Mouse (Mus musculus) WW6 (cell line): ENCODE measurements around the gene Dlg4.
A peak's percentile ranks its signal among the peaks of the same experiment; 100 is the strongest.

Experiments
- DNase-seq: peaks from one replicate; pipeline ENCODE4 v3.0.0-alpha.2; 2013; ENCODE audit warnings: low read depth, low spot score

The Dlg4 gene

DNA sequence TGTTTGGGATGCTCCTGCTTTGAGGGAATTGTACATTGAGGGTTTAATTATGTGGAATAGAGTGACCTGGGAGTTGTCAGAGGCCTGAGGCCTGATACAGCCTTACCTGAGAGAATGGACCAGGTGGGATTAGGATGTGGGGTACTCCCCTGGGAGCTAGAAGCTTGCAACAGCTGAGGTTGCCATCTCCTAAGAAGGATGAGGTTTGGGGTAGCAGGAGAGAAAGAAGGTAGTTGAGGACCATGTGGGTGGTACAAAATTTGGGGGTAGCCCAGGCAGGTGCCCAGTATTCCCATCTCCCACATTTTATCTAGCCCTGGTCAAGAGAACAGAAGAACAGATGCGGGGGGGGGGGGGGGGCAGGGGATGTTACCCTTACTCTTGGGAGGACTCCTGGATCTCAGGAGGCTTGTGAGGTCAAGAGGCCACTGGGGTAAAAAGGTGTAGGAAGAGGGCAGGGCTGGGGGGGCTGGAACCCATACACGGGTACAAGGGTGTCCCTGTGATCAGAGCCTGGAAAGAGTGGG, 2.8 kb downstream of the Dlg4 start:
- no peak for DNase-seq

DNA sequence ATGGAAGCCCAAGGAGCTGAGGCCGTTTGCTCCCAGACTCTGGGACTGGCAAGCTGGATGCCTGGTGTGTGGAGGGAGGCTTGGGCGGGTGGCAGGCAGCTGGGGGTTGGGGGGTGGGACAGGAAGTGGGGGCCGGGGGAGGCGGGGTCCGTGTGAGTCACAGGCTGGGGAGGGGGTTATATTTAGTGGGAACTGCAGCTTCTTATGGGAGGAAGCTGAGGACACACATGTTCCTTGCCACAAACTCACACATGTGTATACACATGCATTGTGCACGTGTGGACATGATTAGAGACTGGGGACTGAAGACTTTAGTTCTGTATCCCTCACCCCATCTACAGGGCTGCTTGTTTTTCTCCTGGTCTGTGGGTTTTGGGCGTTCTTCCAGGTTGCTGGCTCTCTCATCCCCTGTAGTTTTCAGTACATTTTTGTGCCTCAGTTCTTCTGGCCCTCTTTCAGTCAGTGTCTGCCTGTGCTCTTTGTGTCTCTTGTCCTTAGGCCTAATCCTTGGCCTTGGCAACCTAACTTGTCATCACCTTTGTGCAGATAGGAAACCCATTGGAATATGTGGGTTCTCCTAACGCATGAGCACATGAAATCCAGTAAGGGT, 3.4 kb downstream of the Dlg4 start:
- no peak for DNase-seq

DNA sequence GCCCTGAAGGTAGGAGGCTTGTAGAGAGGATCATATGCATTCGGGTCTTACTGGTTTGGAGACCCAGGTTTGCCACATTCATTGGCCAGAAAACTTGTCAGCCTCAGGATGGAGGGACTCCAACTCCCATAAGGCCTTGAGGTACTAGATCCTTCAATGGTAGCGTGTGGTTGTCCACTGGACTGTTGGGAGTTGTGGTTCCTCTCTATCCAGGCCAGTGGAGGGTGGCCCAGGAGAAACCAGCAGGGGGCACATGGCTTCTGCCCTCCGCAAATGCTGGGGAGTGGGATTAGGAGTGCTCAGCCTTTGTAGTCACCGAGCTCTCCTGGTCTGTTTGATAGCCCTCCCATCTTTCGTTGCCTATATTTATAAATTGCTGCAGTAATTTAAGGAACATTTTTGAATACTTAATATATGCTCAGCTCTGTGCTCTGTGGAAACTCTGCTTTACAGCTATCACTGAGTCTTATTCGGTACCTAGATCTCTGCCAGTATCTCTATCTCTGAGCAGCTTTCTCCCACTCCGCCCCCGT, 4.1 kb downstream of the Dlg4 start:
- DNase-seq: peak; percentile 86

DNA sequence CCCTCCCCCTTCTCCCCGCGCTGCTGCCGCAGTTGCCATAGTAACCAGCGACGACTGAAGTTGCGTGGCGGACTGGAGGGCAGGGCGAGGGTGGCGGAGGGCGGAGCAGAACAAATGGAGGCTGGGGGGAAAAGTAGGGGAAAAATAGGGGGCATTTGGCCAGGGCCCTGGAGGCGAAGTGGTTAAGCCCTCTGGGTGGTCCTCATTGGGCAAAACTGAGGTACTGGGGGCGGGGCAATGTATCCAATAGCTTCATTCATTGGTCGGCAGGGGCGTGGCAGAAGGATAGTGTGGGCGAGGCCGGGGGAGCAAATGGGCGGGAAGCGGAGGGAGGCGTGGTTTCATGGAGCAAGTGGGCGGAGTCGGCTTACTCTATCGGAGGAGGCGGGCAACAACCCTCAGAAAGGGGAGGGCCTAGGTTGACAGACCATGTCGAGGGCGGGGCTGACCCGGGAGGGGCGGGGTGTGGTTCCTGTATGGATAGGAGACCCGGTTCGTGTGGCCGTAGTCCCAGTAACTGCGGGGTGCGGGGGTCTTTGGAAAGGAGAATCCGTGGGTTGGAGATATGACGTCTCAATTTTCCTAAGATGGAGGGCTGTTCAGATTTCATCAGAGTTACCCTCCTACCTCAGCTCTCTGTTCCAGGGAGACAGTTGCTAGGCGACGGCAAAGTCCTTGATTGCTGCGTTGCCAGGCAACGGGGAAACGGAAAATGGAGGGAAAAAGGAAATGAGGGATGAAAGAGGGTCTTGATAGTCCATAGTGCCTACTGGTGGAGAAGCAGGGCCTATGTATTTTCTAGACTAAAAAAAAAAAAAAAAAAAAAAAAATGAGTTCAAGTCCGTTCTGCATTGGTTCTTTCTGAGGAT, 4.8 kb downstream of the Dlg4 start:
- peak; percentile 99 for DNase-seq

DNA sequence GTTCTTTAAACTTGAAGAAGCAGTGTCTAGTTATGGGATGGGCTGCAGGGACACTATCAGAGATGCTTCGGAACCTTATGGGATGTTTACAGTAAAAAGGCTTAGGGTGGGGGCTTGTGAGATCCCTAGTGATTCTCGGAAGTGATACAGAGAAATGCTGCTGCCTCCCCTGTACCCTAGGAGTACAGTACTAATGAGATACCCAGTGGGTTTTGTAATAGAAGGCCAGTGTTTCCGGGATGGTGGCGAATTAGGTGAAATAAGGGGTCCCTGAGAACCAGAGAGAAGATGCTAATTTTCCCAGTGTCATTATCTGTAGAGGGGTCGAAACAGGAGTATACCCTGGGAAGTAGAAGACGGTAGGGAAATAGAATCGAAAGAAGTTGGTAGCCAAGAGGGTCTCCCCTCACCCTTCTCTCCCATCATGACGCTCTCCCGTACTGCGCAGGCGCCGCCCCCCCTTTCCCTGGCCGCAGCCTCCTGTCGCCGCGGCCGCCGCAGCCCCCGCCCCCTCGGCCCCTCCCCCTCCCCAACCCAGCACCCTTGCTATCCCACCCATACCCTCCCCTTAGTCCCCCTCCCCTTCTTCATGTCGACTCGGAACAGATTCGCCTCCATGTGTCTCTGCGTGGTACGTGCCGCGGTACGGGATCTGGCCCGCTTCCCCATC, 6.9 kb downstream of the Dlg4 start:
- DNase-seq: no peak

DNA sequence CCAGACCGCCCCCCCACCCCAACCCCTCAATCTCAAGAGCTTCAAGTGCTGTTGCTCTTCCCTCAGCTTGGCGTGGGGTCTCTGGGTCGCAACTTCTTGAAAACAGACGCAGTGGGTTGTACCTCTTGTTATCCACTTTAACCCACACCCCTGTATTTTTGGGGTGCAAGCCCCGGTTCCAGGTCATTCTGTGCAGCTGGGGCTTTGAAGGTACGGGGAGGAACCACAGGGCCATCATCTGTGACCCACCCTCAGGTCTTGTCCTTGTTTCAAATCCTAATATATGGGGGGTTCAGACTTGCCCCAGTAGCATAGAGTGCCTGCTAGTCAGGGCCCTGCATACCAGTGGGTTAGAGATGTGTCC, 7.4 kb downstream of the Dlg4 start:
- DNase-seq: no peak

DNA sequence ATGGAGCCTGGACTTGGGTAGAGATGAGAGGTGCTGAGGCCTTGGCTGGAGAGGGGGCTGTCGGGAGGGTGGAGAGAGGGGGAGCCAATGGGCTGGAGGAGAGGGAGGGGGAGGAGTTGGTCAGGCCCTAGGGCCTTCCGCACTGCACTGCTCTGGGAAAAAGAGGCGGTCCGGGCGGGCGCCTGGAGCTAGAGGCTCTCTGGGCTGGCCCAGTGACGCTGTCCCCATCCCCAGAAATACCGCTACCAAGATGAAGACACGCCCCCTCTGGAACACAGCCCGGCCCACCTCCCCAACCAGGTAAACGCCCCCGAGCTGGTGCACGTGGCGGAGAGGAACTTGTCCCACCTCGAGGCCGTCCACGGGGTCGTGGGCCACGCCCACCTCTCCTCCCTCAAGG, 9.9 kb downstream of the Dlg4 start:
- DNase-seq: no peak

DNA sequence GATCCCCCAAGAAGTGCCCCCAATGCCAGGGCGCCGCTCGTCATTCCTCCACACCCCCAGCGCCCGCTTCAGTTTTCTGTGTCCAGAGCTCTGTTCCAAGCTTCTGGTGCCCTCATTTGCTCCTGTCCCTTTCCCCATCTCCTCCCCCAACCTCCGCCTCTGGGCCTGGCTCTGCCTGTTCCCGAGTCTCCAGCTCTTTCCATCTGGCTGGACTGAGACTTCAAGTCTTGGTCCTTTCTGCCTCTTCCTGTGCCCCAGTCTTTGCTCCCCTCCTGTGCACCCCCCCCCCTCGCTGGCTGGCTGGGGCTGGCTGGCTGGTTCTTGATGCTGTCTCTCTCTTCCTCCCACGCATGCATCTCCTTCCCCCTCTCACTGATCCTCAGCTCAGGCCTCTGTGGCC, 10.7 kb downstream of the Dlg4 start:
- DNase-seq: no peak

DNA sequence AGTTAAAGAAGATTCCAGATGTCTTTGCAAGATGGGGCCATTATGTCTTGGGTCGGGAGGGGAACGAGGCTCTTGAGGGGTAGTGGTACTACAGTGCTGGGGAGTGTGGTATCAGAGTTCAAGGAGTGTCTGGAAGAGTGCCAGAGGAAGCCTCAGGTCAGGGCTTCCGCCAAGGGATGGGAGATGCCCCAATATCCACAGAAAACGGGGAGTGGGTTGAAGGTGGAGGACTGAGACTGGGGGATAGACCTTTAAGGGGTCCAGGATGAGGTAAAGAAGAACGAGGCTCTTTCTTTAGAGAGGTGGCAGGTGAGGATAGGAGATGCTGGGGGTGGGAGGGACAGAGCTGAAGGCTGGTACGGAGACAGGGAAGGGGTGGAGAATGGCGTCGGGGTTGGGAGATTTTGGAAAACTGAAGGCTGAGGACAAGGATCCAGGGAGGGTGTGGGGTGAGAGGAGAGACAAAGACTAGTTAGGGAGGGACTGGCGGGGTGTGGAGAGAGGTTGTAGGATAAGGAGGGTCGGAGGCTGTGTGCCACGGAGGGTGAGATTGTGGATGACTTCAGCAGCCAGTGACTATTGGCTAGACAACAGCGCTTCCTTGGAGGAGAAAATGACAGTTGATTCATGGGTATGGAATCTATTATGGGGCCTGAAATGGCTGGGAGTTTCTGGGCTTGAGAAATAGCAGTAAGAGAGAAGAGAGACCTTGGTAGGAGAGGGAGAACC, 11.8 kb downstream of the Dlg4 start:
- DNase-seq: no peak

DNA sequence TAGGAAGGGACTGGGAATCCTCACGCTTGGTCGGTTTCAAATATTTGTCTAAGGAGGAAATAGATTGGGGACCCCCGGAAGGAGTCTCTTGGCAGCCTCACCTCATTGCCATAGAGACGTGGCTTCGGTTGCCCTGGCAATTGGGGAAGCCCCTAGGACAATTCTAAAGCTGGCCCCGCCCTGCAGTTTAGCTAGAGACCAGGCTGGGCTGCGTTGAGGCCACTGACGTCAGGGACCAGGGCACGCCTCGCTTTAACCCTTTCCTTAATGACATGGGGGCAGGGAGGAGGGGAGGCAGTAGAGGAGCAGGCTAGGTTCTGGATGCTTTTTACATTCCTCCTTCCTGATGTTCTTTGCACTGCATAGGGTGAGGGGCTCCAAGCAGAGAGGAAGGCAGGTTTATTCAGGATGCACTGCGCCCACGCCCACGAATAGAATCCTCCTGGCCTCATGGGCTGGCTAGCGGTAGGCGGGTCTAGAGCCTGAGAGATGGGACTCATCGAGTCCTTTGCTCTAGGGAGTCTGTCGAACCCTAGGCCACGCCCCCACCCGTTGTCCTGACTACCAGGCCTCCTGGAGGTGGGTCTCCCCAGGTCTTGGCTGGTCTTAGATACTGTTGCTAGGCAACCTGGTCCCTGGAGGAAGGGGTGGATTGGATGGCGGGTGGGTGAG, 12.5 kb downstream of the Dlg4 start:
- DNase-seq: peak; percentile 98

DNA sequence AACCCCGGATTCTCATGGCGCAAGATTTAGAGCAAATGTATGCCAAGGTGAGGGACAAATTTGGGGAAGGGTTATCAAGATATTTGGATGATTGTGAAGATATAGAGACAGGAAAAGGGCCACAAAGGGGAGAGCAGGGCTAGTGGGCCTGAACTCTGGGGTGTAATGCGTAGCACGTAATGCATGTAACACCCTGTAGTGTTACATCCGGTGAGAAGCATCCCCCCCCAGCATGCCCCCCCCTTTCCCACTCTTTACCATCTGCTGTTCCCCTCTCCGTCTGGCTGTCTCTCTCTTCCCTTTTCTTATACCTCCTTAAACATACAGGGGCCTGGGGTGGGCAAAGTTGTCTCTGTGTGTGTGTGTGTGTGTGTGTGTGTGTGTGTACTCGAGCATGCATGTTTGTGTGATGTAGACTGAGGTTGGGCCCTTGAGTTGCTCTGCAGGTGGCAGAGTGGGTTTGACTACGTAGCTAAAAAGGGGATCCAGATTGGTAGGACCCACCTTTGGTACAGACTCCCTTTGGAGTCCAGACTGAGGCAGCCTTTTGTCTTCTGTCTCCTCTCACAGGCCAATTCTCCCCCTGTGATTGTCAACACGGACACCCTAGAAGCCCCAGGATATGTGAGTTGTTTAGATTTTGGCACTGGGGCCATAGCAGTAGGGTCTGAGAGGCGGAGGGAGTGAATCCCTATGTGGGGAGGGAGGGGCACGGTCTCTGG, 13.2 kb downstream of the Dlg4 start:
- no peak for DNase-seq

DNA sequence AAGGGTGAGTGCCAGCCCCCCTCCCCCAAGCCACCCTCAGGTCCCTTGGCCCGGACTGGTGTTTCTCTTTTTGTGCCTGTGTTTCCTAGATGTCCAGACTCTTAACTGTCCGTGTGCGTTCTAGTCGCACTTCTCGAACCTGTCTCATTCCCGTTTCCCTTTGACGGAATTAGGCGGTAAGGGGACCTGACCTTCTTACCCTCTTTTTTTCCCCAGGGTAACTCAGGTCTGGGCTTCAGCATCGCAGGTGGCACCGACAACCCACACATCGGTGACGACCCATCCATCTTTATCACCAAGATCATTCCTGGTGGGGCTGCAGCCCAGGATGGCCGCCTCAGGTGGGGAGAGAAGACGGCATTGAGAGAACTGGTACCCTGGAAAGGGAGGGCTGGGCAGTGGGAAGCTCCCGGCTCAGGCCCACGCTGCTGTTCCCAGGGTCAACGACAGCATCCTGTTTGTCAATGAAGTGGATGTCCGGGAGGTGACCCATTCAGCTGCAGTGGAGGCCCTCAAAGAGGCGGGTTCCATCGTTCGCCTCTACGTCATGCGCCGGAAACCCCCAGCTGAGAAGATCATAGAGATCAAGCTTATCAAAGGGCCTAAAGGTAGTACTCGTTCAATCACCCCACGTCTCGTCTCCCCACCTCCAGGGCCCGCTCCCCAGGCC, 14.0 kb downstream of the Dlg4 start:
- no peak for DNase-seq

DNA sequence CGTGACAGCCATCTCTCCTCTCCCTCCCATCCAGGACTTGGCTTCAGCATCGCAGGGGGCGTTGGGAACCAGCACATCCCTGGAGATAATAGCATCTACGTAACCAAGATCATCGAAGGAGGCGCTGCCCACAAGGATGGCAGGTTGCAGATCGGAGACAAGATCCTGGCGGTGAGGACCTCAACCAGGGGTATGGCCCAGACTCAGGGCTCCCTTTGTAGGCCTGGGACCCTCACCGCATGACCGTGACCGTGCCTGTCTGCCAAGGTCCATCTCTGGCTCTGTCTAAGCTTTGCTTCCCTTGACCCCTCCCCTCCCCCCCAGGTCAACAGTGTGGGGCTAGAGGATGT, 14.6 kb downstream of the Dlg4 start:
- DNase-seq: no peak

DNA sequence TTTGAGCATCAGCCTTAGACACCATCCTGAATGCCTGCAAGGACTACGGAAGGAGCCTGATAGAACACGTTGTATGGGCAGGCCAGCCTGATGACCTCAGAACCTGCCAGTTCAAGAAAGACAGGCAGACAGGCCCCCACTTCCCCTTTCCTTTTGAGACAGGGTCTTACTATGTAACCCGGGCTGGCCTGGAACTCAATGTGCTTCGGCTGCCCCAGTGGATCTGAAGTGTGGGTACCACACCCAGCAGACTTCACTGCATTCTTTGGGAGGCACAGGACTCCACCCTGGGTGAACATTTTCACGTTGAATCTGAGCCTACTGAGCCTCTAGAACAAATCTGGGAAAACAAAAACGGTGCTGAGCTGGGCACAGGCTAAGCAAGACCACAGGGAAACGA, 21.4 kb downstream of the Dlg4 start:
- DNase-seq: no peak

DNA sequence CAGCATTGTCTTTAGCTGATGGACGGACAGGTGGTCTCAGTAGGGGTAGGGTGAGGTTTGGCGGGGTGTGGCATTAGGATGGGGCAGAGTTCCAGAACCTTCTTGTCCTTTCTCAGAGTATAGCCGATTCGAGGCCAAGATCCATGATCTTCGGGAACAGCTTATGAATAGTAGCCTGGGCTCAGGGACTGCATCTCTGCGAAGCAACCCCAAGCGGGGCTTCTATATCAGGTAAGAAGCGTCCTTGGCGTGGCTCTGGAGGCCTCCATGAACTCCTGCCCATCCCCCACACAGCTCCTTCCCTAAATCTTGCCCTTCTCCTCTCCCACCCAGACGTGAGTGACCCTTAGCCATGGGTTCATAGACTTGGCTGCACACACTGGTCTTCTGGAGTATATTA, 22.9 kb downstream of the Dlg4 start:
- no peak for DNase-seq

DNA sequence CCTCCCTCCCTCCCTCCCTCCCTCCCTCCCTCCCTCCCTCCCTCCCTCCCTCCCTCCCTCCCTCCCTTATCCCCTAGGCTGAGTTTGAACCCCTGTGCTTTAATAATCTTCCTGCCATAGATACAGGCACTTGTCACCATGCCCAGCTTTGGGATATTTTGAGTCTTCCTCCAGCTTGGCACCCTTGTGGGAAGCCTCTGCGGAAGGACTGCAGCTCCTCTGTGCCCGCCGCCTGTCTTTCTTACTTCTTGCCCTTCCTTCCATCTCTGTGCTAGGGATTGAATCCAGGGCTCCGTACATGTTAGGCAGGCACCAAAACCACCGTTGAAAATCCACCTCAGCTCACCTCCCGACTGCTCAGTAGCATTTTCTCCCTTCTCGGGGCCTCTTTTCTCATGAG, 23.4 kb downstream of the Dlg4 start:
- DNase-seq: no peak

DNA sequence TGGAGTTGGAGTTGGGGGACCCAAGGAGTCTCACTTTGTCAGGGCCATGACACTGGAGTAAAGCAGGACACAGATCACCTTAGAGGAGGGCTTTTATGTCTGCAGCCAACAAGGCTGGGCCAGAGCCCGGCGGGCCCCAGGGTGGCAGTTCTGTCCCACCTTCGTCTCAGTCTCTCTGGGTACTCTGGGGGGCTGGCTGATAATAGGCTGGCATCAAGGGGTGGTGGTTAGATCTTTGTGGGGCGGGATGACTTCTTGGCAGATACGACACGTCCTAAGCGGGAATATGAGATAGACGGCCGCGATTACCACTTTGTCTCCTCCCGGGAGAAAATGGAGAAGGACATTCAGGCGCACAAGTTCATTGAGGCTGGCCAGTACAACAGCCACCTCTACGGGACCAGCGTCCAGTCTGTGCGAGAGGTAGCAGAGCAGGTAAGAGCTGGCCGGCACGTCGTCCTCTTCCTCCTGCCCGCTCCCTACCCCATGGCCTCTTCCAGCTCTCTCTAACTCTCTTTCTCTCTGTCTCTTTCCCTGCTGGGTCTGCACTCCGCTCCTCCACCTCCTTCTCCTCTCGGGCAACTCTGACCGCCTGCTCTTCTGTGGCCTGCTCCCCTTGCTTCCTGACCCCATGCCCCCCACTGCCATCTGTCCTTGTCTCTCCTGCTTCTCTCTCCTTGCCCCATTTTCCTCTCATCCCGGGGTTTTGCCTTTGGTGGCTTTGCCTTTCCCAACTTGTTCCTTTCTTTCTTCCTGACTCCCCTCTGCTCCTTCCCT, 25.8 kb downstream of the Dlg4 start:
- no peak for DNase-seq

DNA sequence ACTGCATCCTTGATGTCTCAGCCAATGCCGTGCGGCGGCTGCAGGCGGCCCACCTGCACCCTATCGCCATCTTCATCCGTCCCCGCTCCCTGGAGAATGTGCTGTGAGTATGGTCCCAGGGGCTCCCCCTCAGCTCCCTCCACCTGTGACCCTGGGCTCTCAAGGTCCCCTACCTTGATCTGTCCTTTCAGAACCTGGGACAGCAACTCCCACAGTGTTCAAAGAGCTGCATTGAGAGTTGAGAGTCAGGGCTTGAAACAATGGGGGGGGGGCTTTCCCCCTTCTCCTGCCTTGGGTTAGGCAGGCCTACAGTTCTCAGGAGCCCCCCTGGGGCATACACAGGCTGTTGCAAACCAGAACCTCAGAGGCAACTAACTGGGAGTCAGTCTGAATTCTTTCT, 26.9 kb downstream of the Dlg4 start:
- DNase-seq: no peak

DNA sequence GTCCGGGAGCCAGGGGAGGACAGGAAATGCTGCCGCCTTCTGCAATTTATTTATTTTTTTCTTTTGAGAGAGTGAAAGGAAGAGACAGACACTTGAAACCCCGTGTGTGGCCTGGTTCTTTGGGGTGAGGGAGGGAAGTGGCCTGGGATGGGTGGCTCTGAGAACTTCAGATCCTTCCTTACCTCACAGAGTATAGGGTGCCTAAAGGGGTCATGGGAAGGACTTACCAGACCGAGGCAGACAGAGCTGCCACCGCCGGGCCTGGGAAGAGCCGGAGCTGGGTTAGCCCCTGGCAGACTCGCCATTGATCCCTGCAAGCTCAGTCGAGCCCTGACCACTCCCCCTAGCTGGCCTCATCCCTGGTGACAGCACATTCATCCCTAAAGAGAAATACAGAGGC, 28.7 kb downstream of the Dlg4 start:
- DNase-seq: no peak
